Mouse (Mus musculus) megakaryocyte-erythroid progenitor cell, adult 5-6 weeks (primary cell): Measurements from ENCODE around the gene Kng2. TPM values are rescaled to one million over a fixed set of nuclear protein-coding genes. Genes with fewer than 3 reads are reported as not detected.
"Not testable (repeated sequence)": the region's sequence is repeated elsewhere in the genome, so short reads cannot be mapped to it uniquely, and the experiment has no call there.

Source experiments
- ATAC-seq: replicated peaks from 2 replicates; pipeline ENCODE4 v1.8.0; 2016; ENCODE audit warnings: mild to moderate bottlenecking, inconsistent platforms; ENCODE audit not compliant: severe bottlenecking, poor library complexity, low FRiP score, low TSS enrichment
- total RNA-seq, 2 experiments: library from RNA; stranded (forward) in 1 of 2; stranded (reverse) in 1 of 2; fragments of 200-1000, 215-1000 nt in 1 of 2; fragments of >200 nt in 1 of 2; fragmentation: Nextera tagmentation in 1 of 2; gene quantifications; 2 replicates each; pipeline ENCODE4 v1.2.3; 2014 to 2017

Gene Kng2
- not detected in 2 replicates for total RNA-seq (2014; fragmentation: Nextera tagmentation)
- not detected in 2 replicates for total RNA-seq (2017)

- not testable (repeated sequence) for ATAC-seq
Observed at GRCm38 (mm10) chr16:23028966-23029600, at the start of gene Kng2. Gene Kng2 (minus strand): TSS chr16:23029482.

- not testable (repeated sequence) for ATAC-seq
Observed at GRCm38 (mm10) chr16:23077516-23077915, 48.2 kb upstream of the Kng2 start.

GRCm38 (mm10) chr16:23060781-23061325, 31.6 kb upstream of the Kng2 start:
- ATAC-seq = not testable (repeated sequence)

DNA sequence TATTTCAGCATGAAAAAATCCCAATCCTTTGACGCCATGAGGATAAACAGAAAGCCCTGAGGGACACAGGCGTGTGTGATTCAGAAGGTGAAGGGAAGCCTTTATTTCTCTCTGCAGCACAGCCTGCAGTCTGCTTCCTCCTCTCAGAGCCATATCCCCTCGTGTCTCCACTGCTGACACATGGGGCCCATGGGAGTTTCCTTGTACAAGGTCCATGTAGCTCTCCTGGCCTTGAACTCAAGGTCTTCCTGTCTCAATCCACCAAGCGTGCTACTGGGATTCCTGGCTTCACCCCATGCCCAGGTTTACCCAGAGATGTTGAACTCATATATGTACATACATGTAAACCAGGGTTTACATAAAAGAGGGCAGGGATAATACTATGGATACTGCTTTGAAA, 30.3 kb upstream of the Kng2 start:
- not testable (repeated sequence) for ATAC-seq

DNA sequence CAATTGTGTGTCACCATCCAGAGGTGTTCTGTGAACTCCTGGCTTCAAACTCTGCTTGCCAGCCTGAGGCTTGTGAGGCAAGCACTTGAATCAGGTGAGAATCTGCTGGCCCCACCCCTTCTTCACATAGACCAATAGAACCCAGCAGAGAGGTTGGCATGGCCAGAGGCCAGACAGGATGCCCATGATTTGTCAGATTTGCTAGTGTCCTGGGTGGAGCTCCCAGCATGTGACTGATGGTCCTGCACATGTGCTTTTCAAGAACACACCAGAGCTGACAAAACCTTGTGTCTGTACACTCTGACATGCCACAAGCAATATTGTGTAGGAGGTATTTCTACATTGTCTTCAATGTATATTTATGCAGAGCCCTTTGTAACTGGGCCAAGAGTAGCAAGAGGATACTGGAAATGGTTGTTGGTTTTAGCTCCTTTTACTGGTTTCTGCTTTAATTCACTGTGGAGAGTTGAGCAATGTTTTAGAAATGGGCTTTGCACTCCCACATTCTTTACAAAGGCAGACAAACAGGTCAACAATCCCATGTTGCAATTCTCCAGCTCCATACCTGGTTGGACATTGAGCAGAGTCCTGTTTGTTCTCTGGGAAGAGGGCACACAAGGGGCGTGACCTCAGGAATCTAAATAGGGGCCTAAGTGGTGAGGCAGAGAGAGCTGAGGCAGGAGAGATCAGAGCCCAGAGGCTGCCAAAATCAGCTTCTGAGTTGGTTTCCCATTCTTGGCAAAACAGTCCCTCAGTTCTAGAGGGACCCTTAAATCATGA, 28.6 kb upstream of the Kng2 start, which contains the start of gene Kng1:
Kng1 (plus strand) TSS at position 198 of the 780 bp plus-strand sequence.
- ATAC-seq = not testable (repeated sequence)

DNA sequence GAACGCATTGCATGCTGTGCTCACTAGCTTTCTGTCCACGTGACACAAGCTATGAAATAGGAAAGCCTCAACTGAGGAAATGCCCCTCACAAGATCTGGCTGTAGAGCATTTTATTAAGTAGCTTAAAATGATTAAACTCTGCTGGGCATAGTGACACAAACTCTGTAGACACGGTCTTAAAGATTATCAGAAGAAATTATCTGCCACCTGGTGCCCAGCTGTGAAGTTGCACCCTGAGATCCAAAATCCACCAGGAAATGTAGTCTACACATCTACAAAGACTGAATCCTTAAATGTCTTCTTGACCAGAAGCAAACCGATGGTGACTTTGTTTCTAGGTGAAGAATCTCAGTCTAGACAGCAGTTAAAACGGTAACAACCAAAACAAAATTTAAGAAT, 17.0 kb upstream of the Kng2 start:
- no peak for ATAC-seq

DNA sequence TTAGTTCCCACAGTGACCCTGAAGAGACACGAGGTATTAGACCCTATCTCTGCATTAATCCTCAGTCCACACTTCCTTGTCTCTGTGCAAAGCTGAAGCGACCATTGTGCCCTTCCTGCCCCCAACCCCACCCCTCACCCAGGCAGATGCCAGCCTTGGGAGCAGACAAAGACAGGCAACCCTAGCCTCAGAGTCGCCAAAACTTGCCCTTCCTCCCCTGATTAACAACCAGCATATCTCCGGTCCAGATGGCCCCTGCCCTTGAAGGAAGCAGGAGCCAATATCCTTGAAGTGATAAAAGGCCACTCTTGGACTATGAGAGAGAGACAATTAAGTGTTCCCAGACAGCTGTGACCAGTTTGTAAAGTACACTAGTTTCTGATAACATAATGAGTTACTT, 11.6 kb upstream of the Kng2 start:
- ATAC-seq = no peak

GRCm38 (mm10) chr16:23039281-23039680, 10.0 kb upstream of the Kng2 start:
- no peak for ATAC-seq

DNA sequence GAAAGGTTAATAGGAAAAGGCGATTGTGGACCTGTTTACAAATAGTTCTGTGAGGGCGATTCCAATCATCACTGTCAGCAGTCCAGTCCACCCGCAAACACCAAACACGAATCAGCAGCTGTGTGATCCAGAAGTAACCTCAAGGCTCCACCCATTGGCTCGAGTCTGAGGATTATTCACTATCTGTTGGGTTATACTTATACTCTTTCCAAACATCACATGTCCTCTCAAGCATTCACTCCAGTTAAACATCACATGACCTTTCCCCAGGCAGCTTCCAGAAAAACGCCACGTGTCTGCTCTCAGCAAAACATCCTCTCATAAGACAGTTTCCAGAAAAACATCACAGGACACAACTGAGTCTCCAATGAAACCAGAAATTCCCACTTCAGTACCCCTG, 8.5 kb upstream of the Kng2 start:
- no peak for ATAC-seq

GRCm38 (mm10) chr16:23033673-23034072, 4.4 kb upstream of the Kng2 start:
- no peak for ATAC-seq

- ATAC-seq = no peak
Observed at GRCm38 (mm10) chr16:23030673-23031435, 1.6 kb upstream of the Kng2 start.

GRCm38 (mm10) chr16:23027341-23027740, 1.9 kb downstream of the Kng2 start:
- ATAC-seq = not testable (repeated sequence)

DNA sequence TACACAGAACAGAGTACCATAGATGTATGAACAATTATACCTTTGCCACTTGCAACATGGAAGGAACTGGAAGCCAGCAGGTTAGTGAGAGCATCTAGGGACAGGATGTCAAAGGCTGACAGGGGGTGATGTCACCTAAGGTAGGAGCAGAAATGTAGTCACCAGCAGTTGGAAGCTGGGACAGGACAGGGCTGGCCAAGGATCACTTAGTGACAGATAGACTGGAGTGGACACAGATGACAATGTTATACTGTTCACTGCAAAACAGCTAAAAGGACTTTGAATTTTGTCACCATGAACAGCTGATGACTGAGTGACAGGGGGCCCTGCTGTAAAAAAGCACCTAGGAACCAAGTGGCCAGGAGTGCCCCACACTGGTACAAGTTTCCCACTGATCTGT, 2.7 kb downstream of the Kng2 start:
- ATAC-seq = no peak

- ATAC-seq = no peak
Observed at GRCm38 (mm10) chr16:23025111-23025510, 4.2 kb downstream of the Kng2 start.

GRCm38 (mm10) chr16:23020571-23020970, 8.7 kb downstream of the Kng2 start:
- ATAC-seq = not testable (repeated sequence)

GRCm38 (mm10) chr16:23014645-23015044, 14.6 kb downstream of the Kng2 start:
- ATAC-seq = not testable (repeated sequence)

DNA sequence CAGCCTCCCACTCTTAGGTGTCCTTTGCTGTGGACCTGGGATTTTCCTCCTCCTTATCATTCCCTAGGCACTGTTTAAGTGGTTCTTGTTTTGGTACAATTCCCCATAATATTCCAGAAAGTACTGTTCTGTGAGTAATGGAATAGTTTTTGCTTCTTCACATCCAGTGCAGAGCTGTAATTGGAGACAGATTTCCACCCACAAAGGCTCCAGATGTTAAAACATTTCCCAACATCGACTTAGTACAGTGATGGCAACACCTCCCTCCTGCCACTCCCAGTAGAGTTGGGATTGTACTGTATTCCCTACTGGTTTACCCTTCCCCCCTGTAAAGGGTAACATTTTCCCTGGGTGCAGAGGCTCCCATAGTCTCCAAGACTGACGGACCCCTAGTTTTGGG, 15.5 kb downstream of the Kng2 start:
- ATAC-seq = not testable (repeated sequence)

DNA sequence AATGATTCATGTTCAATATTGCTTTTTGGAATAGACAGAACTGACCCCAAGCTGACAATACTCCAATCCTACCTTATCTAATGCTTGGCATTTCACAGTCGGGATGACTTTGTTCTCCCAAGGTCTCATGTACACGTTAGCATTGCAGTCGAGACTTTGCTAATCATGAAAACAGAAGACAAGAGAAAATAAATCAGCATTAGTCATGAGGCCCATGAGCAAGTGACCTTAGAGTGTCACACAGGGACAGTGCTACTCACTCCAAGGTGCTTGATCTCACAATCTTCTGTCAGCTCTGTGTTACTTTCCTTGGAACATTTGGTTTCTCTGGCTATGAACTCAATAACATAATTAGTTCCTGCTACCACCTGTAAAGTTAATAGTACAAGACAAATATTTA, 32.3 kb downstream of the Kng2 start:
- not testable (repeated sequence) for ATAC-seq

DNA sequence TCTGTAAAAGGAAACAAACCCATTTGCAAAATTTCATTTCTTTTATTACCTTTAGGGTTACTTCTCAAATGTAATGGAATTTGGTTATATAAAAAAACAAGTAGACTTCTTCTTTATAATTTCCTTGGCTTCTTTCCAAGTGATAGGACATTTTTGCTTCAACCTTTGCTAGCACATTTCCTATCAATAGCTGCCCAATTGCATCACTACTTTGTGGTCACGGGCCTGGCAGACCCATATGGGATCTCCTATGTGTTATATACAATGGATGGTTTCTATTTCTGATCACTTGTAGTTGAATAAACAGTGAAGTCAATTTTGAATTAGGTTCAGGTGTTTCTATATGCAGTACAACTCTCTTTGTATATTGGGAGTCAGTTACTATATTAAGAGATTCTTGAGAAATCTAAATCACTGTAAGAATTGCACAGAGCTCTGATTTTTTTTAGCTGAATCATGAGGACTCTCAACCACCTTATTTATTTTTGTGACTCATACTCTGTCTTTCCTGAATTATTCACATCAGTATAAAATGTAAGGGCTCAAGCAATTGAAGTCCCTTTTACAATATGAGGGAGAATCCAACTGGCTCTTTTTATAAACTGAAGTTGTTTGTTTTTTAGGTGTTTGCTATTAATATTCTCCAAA, 61.8 kb downstream of the Kng2 start:
- no peak for ATAC-seq
